Mouse (Mus musculus) intestine, embryonic 14.5 days (tissue): ENCODE data around the gene H3f3b. TPM values are rescaled to one million over a fixed set of nuclear protein-coding genes. Genes with fewer than 3 reads are reported as not detected.

Source experiments
- ATAC-seq: fragments of 200-750 bp; cut with Nextera tagmentation; replicated peaks from 2 replicates; pipeline ENCODE4 v1.8.0; 2017; ENCODE audit warnings: low read depth, moderate number of reproducible peaks, moderate TSS enrichment, moderate library complexity; ENCODE audit not compliant: low FRiP score, low TSS enrichment
- DNase-seq: peaks from one replicate; pipeline ENCODE4 v3.0.0-alpha.2; 2018; ENCODE audit warnings: low spot score
- H3K27ac ChIP-seq: fragments of 300-500 bp; sonication (generic); 2 replicates; pipeline ENCODE4 v1.5.1; 2014; ENCODE audit warnings: low read depth, mild to moderate bottlenecking, control low read depth
- H3K27me3 ChIP-seq: fragments of 300-500 bp; sonication (generic); replicated peaks from 2 replicates; pipeline ENCODE4 v1.6.1; 2014; ENCODE audit warnings: low read length, control low read depth; ENCODE audit not compliant: control insufficient read depth, insufficient read depth
- H3K36me3 ChIP-seq: fragments of 300-500 bp; sonication (generic); 2 replicates; pipeline ENCODE4 v1.6.1; 2014; ENCODE audit warnings: low read length, control low read depth; ENCODE audit not compliant: control insufficient read depth, insufficient read depth
- H3K4me1 ChIP-seq: fragments of 300-500 bp; sonication (generic); replicated peaks from 2 replicates; pipeline ENCODE4 v1.6.1; 2014; ENCODE audit warnings: low read length, control low read depth, mixed read lengths; ENCODE audit not compliant: control insufficient read depth, insufficient read depth
- H3K4me2 ChIP-seq: fragments of 300-500 bp; sonication (generic); 2 replicates; pipeline ENCODE4 v1.6.1; 2014; ENCODE audit warnings: low read length
- H3K4me3 ChIP-seq: fragments of 300-500 bp; sonication (generic); 2 replicates; pipeline ENCODE4 v1.5.1; 2014; ENCODE audit warnings: low read depth, low read length, control low read depth, mixed read lengths
- H3K9ac ChIP-seq: fragments of 300-500 bp; sonication (generic); 2 replicates; pipeline ENCODE4 v1.6.1; 2014; ENCODE audit warnings: mild to moderate bottlenecking, low read length
- H3K9me3 ChIP-seq: fragments of 300-500 bp; sonication (generic); 2 replicates; pipeline ENCODE4 v1.6.1; 2016; ENCODE audit warnings: low read length, control low read depth; ENCODE audit not compliant: control insufficient read depth
- WGBS: fragments of 180-500 bp; shearing (Covaris S2); extraction: QIAGEN DNeasy Blood & Tissue Kit; methylation state at CpG from one replicate; pipeline ENCODE4 v1.1.7; 2014; 5-methylcytosine and 5-hydroxymethylcytosine counted together
- polyA plus RNA-seq: library from polyadenylated mRNA; unstranded; fragments of >200 nt; fragmentation: Nextera tagmentation; extraction: Ambion mirVana; gene quantifications from 2 replicates; pipeline ENCODE4 v1.2.1, GENCODE M21; 2014

H3f3b gene
- polyA plus RNA-seq, 1 experiment from 2014 or later: 1,654 TPM

DNA sequence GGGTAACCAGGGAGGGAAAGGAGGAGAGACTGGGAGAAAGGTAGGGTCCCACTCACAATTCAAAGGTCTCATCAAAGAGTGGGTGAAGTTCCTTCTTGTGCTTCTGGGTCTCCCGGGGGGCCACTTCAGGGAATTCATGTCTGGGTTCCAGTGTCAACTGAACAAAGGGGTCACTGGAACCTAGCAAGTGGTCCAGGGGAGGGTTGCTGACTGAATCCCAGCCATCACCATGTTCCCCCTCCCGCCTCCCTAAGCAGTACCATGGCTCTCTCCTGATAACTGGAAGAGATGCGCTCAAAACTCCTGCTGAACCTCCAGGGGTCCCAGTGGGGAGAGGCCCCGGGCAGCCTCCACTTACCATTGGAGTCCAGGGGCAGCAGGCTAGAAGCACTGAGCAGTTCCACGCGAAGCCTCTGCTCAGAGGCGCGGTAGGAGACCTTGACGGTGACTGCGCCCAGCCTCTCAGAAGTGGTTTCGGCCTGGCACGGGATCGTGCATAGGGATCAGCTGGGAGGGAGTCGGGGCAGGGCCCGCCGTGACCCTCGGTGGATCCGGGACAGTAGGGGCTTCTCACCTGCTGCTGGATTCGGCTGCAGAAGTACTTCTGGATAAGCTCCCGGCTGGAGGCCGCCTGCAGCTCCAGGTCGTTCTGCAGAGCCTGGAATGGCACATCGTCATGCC, 36.6 kb upstream of the H3f3b start:
- Histone ChIP-seq H3K27ac (no peak overlapping the region), H3K9ac (no peak overlapping the region), H3K4me2 (no peak overlapping the region), H3K36me3 (peaks cover 27% of the 10 kb centered on the region), H3K9me3 (no peaks in the 10 kb centered on the region), H3K27me3 (no peaks in the 10 kb centered on the region), H3K4me3 (no peak overlapping the region), H3K4me1 (no peaks in the 10 kb centered on the region)
- 64% methylated on average over 23 of the region's 23 CpGs for WGBS
- DNase-seq: no peak
- no peak for ATAC-seq

DNA sequence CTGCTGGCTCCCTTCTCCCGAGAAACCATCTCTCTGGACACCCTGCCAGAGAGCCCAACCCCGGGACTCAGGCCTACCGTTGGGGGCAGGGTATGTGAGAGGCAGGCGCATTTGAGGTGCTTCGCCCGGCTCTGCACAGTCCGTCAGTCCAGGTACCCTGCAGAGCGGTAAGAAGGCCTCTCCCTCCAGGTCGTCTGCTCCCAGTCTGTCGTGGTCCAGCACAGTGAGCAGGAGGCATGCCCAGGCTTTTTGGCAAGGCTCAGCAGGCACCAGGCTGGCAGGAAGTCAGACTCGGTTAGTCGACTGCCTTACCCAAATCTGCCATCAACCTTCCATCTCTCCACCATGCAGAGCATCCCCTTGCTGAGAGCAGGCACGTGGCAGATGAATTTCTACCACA, 35.8 kb upstream of the H3f3b start:
- H3K4me2 ChIP-seq: no peak overlapping the region
- DNase-seq: no peak
- H3K36me3 ChIP-seq: peaks cover 35% of the 10 kb centered on the region
- no peak overlapping the region for H3K27ac ChIP-seq
- H3K9ac ChIP-seq: no peak overlapping the region
- no peaks in the 10 kb centered on the region for H3K27me3 ChIP-seq
- H3K9me3 ChIP-seq: no peaks in the 10 kb centered on the region
- ATAC-seq: no peak
- H3K4me3 ChIP-seq: no peak overlapping the region
- 69% methylated on average over 13 of the region's 13 CpGs for WGBS
- no peaks in the 10 kb centered on the region for H3K4me1 ChIP-seq

DNA sequence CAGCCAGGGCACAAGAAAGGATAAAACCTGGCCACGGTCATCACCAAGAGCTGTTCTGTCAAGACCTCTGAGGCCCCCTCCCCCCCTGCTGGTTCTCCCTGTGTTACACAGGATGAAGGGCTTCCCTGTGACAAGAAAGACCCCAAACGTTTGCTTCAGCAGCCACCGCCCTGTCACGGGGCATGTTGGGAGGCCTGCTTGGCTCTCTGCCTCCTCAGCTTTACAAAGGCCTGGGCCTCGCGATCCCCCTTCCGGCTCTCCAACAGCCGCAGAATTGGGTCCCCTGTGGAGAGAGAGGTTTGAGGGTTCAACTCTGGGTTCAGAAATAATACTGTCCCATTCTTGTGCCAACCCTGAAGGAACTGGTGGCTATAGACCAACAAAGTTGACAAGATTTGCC, 34.8 kb upstream of the H3f3b start:
- H3K27me3 ChIP-seq: no peaks in the 10 kb centered on the region

DNA sequence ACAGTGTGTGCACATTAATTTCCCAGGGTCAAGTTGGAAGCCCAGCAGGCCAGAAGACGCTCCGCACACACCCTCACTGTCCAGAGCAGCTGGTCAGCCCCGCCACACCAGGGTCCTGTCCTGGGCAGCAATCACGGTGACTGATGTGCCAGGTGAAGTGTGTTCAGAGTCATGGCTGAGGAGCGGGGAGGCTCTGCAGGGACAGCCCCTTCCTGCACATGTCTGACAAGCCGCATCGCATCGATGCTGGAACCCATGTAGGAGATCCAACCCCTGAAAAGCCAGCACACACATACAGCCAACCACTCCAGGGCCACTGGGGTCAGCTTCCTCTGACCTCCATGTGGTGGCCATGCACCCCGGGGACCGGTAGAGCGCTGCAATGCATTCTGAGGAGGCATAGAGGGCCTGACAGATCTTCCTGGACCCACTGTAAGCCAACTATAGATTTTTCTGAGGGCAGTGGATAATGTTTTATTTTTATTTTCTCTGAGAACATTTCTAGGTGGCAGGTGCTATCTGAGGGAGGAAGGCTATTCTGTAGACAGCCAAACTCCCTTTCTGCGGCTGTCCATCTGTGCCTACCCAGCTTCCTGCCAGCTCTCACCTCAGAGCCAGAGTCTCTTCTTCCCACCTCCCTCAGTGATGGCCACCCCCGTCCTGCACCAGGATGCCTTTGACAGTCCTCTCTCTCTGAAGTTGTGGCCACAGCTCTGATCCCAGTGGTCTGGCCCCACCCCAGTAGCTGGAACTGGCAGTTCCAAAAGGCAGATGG, 34.1 kb upstream of the H3f3b start:
- Histone ChIP-seq H3K4me3 (no peak overlapping the region), H3K9me3 (no peaks in the 10 kb centered on the region), H3K4me1 (no peaks in the 10 kb centered on the region), H3K9ac (no peak overlapping the region), H3K4me2 (no peak overlapping the region), H3K27ac (no peak overlapping the region), H3K27me3 (no peaks in the 10 kb centered on the region), H3K36me3 (peaks cover 52% of the 10 kb centered on the region)
- ATAC-seq (no peak; the same call in 1 of the 2 replicates), DNase-seq (no peak)
- 85% methylated on average over 13 of the region's 13 CpGs for WGBS

More for the DNA sequence above, 34.8 kb upstream of the H3f3b start:
- no peak overlapping the region for H3K9ac ChIP-seq
- H3K4me3 ChIP-seq: no peak overlapping the region
- no peak overlapping the region for H3K27ac ChIP-seq
- H3K4me2 ChIP-seq: no peak overlapping the region
- no peaks in the 10 kb centered on the region for H3K4me1 ChIP-seq
- no peaks in the 10 kb centered on the region for H3K9me3 ChIP-seq
- ATAC-seq (no peak), DNase-seq (no peak)
- H3K36me3 ChIP-seq: peaks cover 45% of the 10 kb centered on the region
- 73% methylated on average over 8 of the region's 8 CpGs for WGBS

DNA sequence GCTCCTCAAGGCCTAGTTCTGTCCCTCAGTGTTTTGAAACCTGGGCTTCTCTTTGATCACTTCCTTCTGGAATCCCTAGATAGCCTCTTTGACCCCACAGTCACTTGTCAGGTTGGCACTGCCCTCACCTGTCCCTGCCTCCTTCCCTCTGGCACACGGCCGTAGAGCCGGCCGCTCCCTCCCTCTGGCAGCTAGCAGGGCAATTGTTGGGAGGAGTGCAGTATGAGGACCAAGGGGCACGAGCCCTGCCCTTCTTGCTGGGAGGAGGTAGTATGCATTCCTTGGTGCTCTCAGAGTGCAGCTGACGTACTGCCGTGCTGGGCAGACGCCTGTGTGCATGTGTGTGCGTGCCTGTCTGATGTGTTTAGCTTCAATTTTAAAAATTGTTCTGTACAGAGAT, 32.8 kb upstream of the H3f3b start:
- Histone ChIP-seq H3K36me3 (peaks cover 64% of the 10 kb centered on the region), H3K27ac (0 out of 2 replicates have a peak overlapping the region, but pooled peaks have one; percentile 5), H3K4me2 (no peak overlapping the region), H3K9me3 (no peaks in the 10 kb centered on the region), H3K27me3 (no peaks in the 10 kb centered on the region), H3K4me1 (no peaks in the 10 kb centered on the region), H3K9ac (no peak overlapping the region), H3K4me3 (no peak overlapping the region)
- WGBS: 81% methylated on average over 9 of the region's 9 CpGs
- ATAC-seq (no peak), DNase-seq (no peak)

DNA sequence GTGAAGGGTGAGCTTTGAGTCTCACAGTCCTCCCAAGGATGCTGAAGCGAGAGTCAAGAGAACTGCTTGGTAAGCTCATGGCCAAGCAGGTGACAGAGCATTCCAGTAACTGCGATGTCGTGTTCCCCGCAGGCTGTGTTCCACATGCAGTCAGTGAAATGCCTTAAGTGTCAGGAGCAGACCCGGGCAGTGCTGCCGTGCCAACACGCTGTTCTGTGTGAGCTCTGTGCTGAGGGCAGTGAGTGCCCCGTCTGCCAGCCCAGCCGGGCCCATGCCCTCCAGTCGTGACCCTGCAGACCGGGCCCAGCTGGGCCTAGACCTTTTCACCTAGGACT, 31.9 kb upstream of the H3f3b start:
- 92% methylated on average over 11 of the region's 11 CpGs for WGBS
- no peak overlapping the region for H3K4me3 ChIP-seq
- H3K27ac ChIP-seq: no peak overlapping the region
- no peak for DNase-seq
- H3K4me2 ChIP-seq: no peak overlapping the region
- H3K9ac ChIP-seq: no peak overlapping the region
- H3K27me3 ChIP-seq: no peaks in the 10 kb centered on the region
- no peaks in the 10 kb centered on the region for H3K9me3 ChIP-seq
- H3K4me1 ChIP-seq: no peaks in the 10 kb centered on the region
- H3K36me3 ChIP-seq: peaks cover 72% of the 10 kb centered on the region
- ATAC-seq: no peak

DNA sequence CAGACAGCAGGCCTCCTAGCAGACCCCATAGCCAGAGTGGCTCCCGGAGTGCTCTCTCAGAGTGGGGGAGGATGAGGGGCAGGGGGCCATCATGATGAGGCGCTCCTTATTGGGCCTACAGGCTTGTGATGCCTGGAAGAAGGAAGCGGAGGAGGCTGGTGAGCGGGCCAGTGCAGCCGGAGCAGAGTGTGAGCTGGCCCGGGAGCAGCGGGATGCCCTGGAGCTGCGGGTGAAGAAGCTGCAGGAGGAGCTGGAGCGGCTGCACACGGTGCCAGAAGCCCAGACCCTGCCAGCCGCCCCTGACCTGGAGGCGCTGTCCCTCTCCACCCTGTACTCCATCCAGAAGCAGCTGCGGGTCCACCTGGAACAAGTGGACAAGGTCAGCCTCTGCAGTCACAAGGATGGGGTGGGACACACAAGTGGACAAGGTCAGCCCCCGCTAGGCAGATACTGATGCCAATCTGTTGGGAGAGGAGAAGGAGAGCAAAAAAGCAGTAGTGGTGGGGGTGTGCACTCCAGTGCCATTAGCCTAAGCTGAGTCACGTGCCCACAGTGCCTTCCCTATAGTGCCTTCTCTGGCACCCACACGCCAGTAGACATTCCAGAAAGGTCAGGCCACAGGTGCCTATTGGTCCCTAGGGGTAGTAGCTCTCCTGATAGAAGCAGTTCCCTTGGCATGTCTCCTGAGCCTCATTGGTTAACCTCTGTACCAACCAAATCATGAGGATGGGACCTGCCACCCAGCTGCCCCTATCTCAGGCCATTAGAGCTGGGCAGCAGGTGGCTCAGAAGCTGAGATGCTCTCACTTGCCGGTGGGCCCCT, 31.3 kb upstream of the H3f3b start:
- no peak for DNase-seq
- H3K4me3 ChIP-seq: no peak overlapping the region
- ATAC-seq: no peak
- WGBS: 92% methylated on average over 17 of the region's 17 CpGs
- no peaks in the 10 kb centered on the region for H3K27me3 ChIP-seq
- no peak overlapping the region for H3K4me2 ChIP-seq
- no peak overlapping the region for H3K9ac ChIP-seq
- H3K27ac ChIP-seq: no peak overlapping the region
- H3K4me1 ChIP-seq: no peaks in the 10 kb centered on the region
- H3K9me3 ChIP-seq: no peaks in the 10 kb centered on the region
- H3K36me3 ChIP-seq: peaks cover 78% of the 10 kb centered on the region

DNA sequence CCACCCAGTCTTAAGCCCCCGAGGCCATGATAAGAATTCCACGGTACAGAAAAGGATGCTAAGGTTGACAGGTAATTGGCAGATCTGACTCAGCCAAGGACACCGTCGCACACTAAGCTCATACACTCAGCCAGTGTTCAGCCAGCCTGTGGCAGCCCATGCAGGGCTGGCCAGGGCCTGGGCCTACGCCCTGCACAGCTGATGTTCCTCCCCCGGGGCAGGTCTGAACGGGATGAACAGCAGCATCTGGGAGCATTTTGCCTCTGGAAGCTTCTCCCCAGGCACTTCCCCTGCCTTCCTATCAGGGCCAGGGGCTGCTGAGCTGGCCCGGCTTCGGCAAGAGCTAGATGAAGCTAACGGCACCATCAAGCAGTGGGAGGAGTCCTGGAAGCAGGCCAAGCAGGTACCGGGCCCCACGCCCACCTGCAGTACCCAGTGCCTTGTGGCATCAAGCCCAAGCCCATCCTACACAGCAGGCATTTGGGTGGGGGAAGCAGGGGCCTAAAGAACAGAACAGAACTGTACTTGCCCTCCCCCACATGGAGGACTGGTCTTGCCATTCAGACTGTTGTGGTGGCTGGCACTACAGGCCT, 30.4 kb upstream of the H3f3b start:
- WGBS: 85% methylated on average over 12 of the region's 12 CpGs
- Histone ChIP-seq H3K4me3 (no peak overlapping the region), H3K27me3 (no peaks in the 10 kb centered on the region), H3K9me3 (no peaks in the 10 kb centered on the region), H3K36me3 (peaks cover 88% of the 10 kb centered on the region), H3K4me2 (no peak overlapping the region), H3K9ac (no peak overlapping the region), H3K27ac (no peak overlapping the region), H3K4me1 (no peaks in the 10 kb centered on the region)
- DNase-seq: no peak
- no peak for ATAC-seq
